Mouse (Mus musculus): ENCODE results near the gene Ssbp3.

The Ssbp3 gene

DNA sequence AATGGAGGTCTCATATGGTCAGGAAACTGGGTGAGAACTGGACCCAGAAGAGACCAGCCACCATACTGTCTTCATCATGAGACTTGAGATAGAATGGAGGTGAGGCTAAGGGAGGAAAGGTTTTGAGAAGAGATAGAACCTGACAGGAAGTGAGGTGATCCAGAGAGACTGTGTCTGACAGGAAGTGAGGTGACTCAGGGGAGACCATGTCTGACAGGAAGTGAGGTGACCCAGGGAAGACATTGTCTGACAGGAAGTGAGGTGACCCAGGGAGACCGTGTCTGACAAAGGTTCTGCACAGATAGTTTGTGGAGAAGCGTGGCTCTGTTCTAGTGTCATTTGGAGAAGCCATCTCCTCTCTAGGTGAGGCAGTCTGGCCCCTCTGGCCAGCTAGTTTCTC lies 47.6 kb downstream of the Ssbp3 start:
- no peak for DNase-seq (ENCODE audit: extremely low spot score, low read depth, low spot score)

DNA sequence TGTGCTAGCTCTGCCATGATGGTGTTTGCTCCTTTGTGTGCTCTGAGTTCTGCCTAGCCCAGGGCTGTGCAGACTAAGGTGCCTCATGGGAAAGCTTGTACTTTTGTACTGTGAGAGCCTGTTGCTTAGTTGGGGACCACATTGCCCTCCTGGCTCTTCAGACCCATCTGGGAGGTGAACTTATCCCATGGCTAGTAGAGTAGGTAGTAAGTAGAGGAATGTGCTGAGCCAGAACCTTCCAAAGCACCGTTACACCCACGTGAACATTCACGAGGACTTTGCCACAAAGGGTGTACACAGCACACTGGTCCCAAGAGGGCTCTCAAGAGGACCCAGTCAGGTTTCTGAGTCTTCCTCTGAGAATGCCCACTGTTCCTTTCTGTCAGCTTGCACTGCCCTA lies 48.1 kb downstream of the Ssbp3 start:
- DNase-seq (ENCODE audit: extremely low spot score, low read depth, low spot score): no peak

DNA sequence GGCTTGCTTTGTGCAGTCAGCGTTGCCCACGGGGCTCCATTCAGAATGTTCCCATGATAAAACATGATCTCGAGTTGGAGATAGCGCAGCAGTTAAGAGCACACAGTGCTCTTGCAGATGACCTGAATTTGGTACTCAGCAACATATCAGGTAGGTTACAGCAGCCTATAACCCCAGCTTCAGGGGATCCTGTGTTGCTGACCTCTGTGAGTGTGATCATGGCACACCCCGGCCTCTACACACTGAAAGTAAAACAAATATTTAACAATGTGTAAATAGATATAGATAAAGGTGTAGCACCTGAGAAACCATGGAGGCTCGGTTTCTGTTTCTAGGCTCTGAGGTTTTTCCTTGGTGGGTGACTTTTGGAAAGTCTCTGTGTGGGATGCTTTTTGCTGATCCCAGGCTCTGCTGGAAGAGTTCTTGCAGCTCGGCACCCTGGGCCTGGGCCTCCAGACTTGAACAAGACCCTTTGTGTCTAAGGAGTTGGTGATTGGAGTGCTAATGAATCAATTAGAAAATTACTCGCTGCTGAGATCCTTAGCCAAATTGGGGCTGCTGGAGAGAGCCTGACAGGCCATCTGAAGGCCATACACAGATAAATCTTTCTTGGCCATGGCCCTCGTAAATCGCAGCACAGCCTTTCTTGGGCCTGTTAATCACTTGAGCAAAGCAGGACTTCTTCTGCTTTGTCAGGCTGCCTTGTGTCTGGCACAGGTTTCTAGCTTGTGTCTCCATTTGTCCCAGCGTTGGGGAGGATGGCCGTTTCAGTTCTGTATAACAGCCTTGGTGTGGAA lies 49.2 kb downstream of the Ssbp3 start:
- no peak for DNase-seq (ENCODE audit: extremely low spot score, low read depth, low spot score)

DNA sequence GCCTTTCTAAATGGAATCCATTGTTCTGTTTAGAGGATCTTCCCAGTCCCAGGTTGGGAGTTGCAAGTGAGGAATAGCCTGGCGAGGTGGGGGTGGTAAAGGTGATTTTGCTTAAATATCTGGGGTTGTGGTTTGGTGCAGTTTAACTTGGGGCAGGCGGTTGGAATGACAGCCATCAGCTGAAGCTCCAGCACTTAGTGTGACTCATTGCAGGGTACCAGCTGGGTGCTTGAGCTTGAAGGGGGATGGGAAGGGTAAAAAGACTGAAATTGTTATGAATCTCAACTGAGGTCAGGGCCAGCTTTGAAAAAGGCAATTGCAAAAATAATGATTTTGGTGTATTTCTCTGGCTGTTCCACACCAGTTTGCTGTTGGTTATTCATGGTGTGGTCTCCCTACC lies 50.0 kb downstream of the Ssbp3 start:
- DNase-seq (ENCODE audit: extremely low spot score, low read depth, low spot score): no peak

DNA sequence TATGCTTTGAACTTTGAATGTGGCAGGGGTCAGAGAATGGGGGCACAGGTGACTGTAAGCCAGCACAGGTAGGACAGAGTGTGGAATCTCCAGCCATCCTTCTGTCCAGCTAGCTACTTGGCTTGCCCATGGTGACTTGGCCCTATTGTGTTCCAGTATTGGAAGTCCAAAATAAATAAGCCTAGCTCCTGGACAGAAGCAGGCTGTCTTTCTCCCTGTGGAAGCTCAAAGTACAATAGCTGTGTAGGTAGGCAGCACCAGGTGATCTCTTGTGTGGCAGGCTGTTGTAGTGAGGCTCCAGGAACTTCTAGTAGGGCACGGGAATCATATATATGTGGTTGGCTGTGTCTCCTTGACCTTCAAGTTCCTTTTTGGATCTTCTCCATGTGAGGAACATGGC lies 50.8 kb downstream of the Ssbp3 start:
- no peak for DNase-seq (ENCODE audit: extremely low spot score, low read depth, low spot score)

DNA sequence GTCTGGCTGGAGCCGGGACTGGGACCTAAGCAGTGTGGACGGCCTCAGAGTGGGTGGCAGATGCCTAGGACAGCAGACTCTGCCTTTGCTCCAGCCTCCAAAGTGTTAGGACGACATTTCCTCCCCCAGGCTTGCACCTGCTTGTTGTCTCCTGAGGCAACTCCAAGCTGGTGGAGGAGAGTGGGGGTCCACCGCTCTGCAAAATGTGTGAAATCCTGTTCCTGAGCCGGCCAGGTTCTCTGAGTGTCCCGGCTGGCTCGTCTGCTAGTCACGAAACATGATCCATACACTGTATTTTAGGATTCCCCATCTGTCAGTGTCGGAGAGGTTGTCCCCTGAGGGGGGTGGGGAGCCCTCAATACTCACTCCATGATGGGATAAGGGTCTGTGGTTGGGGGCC lies 53.9 kb downstream of the Ssbp3 start:
- no peak for DNase-seq (ENCODE audit: extremely low spot score, low read depth, low spot score)

DNA sequence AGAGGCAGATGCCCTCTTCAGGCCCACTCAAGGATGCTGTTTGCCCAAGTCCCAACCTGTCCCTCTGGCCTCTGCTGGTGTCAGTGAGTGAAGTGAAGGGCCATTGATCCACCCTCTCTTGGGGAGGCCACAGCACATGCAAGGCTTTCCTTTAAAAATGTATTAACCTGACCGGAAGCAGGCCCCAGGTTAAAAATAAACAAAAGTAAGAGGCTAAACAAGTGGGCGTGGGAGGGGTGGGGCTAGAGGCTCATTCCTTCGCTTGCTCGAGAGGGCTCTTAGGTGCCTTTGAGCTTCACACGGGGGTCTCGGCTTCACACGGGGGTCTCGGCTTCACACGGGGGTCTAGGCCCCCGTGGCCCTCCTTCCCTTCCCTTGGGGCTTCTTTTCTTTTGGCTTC lies 54.5 kb downstream of the Ssbp3 start:
- no peak for DNase-seq (ENCODE audit: extremely low spot score, low read depth, low spot score)

DNA sequence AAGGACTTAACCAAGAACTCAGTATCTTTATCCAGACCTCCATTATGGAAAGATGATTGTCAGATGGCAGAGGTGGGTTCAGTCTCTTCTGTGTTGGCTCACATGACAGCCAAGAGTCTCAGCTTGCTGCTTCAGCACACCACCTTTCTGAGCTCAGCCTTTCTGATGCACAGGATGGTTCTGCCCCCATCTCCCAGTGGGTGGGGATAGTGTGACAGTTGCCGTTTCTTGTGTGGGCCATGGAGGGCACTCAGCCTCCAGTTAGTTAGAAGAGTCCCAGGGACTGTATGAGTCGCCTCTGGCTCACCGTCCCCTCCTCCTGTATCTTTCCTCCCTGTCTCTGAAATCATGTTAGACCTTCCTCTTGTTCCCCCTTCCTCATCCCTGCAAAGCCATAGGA lies 55.9 kb downstream of the Ssbp3 start:
- DNase-seq (ENCODE audit: extremely low spot score, low read depth, low spot score): no peak

DNA sequence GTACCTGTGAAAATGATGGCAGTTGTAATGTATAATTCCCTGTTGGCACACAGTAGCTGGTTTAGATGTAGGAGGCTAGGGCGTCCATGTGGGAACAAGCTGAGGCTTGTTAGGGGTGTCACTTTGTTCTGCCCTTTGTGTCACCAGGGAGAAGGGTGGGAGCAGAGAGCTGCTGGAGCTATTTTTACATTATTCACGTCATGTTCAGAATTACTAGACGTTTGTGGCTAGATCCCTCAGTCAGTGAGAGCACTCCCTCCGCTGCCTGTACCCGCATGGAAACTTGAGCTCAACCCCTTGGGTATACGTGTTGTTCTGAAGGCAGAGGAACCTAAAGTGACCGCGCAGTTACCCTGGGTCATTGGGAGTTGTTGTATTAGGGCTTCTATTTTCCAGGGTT lies 58.4 kb downstream of the Ssbp3 start:
- DNase-seq (ENCODE audit: extremely low spot score, low read depth, low spot score): no peak

DNA sequence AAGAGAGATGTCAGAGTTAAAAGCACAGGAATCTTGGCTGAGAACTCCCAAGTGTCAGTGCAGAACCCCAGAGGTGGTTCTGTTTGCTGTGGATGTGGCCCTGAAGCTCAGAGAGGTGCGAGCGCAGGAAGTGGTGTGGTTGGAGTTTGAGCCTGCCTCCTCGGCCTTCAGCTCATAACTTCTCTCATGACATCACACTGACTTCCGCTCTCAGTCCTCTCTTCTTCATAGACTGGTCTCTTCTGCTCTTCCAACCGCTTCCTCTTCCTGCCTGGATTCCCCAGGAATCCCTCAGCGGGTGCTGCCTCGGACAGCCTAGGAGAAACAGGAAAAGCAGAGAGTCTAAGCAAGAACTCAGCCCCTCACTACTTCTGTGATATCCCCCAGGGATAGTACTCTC lies 60.3 kb downstream of the Ssbp3 start:
- no peak for DNase-seq (ENCODE audit: extremely low spot score, low read depth, low spot score)

DNA sequence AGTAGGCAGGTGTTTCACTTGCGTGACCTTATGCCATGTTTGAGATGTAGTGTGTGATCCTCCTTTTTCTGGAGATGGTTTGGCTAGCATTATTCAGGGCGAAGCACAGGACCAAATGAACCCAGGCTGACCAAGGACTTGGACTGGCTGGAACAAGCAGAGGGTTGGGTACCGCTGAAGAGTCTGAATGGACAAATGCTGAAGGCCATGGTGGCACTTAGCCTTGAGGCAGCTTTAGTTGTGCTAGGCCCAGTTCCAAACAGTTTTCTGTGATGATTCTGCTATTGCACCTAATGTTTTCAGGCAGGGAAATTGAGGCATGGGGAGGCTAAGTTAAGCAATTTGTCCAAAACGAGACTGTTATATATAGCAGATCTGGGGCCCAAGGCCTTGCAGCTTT lies 61.6 kb downstream of the Ssbp3 start:
- no peak for DNase-seq (ENCODE audit: extremely low spot score, low read depth, low spot score)

DNA sequence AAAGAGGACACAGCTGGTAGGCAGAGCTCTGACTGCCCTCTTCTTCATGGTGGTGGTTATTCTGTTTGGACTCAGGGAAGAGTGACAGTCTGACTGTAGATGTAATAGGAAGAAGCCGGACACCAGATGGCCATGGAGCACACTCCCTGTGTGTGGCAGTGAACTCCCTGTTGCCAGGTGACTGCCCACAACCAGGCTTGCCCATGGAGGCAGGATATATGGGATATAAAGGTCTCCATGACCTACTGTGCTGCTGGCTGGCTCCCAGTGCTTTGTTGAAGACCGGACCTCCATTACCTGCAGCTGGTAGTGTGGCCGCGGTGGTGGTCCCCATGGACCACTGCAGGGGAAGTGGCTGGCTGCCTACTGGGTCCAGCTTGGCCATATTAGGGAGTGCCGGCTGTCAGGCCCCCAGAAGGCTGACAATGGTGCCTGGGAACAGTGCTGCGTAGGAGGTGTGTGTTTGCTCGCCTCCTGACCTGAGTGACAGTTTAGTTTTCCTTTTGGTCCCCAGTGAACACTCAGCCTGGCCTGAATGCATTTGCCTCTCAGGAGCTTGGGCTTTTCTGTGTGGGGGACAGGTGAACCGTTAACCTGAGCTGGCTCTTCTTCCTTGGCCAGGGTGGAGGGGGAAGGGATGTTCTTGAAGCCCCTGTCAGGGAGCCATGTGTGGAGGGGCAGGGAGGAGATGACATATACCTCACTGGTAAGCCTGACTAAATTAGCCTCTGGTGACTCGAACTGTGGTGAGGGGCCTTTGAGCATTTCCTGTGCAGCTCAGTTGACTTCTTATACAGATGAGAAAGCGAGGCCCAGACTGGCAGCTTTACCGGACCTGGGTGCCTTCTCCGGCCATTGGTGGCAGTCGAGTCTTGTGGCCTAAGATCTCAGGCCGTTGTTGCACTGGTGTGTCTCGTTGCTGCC lies 62.2 kb downstream of the Ssbp3 start:
- DNase-seq (ENCODE audit: extremely low spot score, low read depth, low spot score): no peak

DNA sequence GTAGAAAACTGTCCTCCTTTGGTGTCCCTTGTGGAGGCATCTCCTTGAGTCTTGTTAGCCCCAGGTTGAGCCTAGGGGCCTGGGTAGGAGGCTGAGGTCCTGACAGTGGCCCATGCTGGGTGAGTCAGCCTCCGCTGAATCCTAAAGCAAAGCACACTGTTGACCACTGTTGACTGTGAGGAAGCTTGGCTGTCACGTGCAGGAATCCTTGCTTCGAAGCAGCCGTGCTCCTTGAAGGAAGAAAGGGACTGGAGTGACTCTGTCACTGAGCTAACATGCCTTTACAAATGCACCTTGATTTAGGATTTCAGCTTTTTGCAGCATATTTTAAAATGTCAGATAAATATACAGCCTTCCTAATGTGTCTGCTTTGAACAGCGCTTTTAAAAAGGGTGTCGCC lies 64.8 kb downstream of the Ssbp3 start:
- DNase-seq (ENCODE audit: extremely low spot score, low read depth, low spot score): no peak

DNA sequence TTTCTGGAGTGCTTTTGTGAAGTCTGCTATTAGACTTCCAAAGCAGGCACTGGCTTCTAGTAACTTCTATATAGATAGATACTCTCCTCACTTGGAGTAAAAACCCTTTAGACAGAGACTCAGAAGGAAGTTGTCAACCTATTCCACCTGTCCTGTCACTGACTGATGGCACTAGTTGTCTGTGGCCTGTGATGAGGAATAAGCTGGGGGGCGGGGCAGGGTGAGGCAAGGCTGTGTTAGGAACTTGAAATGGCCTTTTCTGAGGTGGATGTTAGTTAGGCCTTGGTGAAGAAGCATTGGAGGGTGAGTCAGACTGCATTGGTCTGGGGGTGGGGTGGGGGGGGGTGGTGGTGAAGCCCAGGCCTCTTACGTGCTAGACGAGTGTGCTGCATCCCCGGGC lies 65.4 kb downstream of the Ssbp3 start:
- DNase-seq (ENCODE audit: extremely low spot score, low read depth, low spot score): no peak

DNA sequence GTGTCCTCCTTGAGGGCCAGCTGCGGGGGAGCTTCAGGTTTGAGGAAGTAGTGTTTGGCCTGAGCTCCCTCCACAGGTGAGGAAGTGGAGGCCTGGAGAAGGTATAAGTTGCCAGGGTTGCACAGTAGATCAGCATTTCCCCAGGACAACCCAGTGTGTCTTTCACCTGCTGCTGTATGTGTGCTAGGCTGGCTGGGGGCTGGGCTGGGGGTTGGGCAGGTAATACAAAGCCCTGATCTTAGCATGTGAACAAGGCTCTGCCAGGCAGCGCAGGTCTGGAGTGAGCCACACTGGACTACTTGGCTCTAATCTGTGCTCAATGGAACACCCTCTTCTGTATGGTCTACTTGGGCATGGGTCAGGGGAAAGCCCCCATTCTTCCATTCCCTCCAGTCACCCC lies 66.1 kb downstream of the Ssbp3 start:
- no peak for DNase-seq (ENCODE audit: extremely low spot score, low read depth, low spot score)

DNA sequence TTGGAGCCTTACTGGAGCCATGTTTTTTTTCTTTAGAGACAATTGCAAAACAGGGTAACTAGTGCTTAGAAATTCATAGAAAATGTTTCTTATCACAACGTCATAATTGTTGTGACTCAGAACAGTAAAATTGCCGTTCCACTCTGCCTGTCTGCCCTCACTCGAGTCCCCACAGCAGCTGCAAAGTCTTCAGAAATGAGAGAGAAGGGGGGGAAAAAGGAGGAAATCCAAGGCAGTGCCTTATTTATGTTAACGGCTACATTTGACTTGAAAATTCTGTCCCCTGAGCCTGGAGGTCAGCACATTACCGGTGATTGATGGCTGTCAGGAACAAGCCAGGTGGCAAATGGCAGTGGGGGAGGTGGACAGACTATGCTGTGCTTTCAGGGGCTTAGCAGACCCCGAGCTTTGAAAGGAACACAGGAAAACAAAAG lies 66.7 kb downstream of the Ssbp3 start:
- DNase-seq (ENCODE audit: extremely low spot score, low read depth, low spot score): peak; percentile 68

DNA sequence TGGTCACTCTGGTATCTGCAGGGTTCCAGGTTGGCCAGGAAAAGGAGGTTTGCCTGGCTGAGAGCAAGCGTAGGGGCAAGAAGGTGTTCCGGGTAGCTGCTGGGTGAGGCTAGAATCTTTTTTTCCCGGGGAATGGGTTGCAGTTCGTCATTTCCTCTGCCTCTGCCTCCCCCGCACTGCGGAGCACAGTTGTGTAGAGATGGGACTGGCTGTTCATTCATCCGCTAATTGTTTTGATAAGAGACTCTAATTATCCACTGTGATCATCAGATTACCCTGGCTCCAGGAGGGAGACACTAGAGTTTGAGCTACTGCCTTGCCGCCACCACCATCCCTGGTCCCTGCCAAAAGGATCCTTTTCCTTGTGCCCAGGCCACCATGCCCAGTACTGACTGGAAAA lies 67.9 kb downstream of the Ssbp3 start:
- no peak for DNase-seq (ENCODE audit: extremely low spot score, low read depth, low spot score)

DNA sequence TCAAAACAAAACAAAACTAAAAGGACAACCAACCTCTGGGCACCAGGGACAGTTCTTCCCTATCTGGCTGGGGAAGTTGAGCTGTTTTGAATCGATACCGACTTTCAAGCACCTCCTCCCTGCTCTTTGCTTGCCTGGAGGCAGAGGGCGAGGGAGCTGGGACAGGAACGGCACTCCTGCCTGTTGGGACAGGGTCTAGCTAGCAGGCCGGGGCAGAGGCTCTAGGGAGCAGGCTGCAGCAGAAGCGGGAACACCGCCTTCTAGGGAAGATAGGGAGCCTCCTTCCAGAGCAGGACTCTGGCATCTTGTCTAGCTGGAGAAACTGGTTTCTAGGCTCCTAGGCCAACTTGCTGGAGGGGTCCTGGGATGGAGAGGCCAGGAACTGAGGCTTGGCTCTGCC lies 70.2 kb downstream of the Ssbp3 start:
- DNase-seq (ENCODE audit: extremely low spot score, low read depth, low spot score): no peak

DNA sequence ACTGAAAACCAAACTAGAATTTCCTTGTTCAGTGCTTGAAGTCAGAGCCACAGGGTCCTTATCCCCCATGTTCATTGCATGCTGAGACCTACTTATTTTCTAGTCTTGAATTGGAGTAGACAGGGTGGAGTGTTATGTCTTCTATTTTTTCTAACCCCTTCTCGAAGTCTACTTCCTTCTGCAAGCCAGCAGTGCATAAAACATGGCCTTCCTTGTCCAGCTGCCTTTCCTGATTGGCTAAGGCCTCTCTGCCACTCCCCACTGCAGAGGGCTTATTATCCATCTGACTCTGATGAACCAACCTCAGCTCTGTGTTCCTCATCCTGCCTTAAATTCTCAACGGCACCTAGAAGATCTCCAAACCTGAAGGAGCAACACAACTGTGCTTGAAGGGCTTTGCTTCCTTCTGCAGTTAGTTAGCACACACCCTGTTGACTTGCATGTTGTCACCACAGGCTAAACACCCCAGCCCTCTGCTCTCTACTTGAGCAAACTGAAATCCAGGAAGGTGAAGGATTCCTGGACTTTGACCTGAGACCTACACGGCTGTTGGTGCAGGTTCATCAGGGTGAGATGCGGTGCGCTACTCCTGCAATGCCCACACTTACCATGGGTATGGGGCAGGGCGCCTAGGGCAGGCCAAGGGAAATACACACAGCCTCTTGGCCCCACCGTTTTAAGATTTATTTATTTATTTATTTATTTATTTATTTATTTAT lies 71.0 kb downstream of the Ssbp3 start:
- no peak for DNase-seq (ENCODE audit: extremely low spot score, low read depth, low spot score)

DNA sequence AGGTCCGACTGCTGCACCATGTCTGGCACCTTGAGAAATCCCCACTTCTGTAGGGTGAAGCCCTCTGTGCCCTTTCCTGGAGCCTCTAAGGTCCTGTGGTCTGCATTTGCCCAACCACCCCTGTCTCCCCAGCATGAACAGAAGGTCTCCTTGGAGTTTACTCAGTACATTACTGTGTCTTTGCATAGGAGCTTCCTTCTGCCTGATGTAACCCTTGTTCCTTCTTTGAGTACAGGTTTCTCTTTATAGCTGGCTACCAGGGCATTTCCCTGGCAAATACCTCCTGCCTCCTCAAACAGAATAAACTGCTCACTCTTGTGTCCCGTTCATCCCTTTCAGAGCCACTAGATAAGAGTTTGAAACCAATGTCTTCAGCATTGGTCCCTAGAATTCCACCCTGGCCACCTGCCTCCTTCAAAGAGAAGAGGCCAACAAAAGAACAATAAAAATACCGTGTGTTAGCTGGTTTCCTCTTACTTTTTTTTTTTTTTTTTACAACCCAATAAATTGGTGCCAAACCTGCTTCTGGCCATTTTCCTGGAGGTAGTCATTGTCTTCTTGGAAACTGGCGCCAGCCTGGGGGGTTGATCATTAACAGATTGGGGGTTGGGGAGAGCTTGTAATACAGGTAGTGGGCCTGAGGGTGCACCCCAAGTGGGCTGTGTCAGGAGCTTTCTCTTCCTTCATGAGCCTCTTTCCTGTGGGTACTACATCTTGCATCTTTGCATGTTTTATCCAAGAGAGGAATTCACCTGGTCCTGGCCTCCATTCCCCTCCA lies 72.0 kb downstream of the Ssbp3 start:
- no peak for DNase-seq (ENCODE audit: extremely low spot score, low read depth, low spot score)

All from hindlimb bud, embryonic 11.5 days (tissue).